Mouse (Mus musculus): Measurements from ENCODE around the gene Adap1.

DNA sequence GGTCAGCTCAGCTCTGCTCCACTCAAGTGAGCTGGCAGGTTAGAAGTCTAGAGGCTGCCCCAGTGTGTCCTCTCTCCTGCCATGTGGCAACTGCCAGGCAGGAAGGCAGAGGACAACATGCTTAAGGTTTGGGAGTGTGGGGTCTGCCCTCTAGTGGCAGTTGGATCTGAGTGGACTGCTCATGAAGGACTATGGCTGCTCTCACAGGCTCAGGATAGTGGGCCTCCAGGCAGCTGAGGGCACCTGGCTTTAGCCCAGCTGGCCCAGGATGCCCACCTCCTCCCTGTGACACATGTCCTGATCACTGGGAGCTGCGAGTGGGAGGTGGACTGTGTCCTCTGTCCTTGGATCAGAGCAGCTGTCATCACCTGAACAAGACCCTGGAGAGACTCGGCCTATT lies 33.2 kb upstream of the Adap1 start:
- TF ChIP-seq POLR2A (IDR thresholded peaks at IDR 0.05; ENCODE audit: extremely low read depth, insufficient read depth, low read length) = no peak
- peak; percentile 61 for TF ChIP-seq CTCF (IDR thresholded peaks at IDR 0.05; ENCODE audit: extremely low read depth, insufficient read depth, low read length)
